Mouse (Mus musculus): ENCODE results near the gene Mib2.
"Not testable (repeated sequence)": the region's sequence is repeated elsewhere in the genome, so short reads cannot be mapped to it uniquely, and the experiment has no call there.

Mib2 gene

DNA sequence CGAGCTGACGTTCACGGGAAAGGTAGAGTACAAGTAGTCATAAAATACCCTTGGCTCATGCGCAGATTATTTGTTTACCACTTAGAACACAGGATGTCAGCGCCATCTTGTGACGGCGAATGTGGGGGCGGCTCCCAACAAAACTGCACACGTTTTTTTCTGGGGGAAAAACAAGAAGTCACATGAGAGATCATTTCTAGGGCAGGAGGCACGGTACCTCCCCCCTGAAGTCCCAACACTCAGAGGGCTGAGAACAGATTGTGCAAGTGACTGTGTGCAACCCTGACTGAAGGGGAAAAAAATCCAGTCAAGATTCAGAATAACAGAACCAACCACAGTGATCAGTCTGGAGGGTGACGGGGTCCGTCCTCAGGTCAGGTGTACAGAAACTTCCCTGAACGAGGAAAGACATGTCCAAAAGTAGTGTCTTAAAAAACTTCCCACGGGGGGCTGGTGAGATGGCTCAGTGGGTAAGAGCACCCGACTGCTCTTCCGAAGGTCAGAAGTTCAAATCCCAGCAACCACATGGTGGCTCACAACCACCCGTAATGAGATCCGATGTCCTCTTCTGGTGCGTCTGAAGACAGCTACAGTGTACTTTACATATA, 14.8 kb upstream of the Mib2 start:
- in situ Hi-C loops (cut with MboI; ENCODE audit: low pct_unique_long_range_greater_than_20kb in 1 of 2, low sequenced_read_pairs in 2 of 2, unreplicated experiment in 1 of 2): not testable (repeated sequence)

GRCm38 (mm10) chr4:155675991-155676390, 7.0 kb upstream of the Mib2 start:
- in situ Hi-C loops (cut with MboI; ENCODE audit: low pct_unique_long_range_greater_than_20kb in 1 of 2, low sequenced_read_pairs in 2 of 2, unreplicated experiment in 1 of 2): no loop called here

GRCm38 (mm10) chr4:155672082-155672481, 3.1 kb upstream of the Mib2 start:
- in situ Hi-C loops (cut with MboI; ENCODE audit: low pct_unique_long_range_greater_than_20kb in 1 of 2, low sequenced_read_pairs in 2 of 2, unreplicated experiment in 1 of 2): no loop called here

GRCm38 (mm10) chr4:155670236-155670635, 1.2 kb upstream of the Mib2 start:
- in situ Hi-C loops (cut with MboI; ENCODE audit: low pct_unique_long_range_greater_than_20kb in 1 of 2, low sequenced_read_pairs in 2 of 2, unreplicated experiment in 1 of 2): not testable (repeated sequence)

GRCm38 (mm10) chr4:155669598-155670075, 639 bp upstream of the Mib2 start:
- in situ Hi-C loops (cut with MboI; ENCODE audit: low pct_unique_long_range_greater_than_20kb in 1 of 2, low sequenced_read_pairs in 2 of 2, unreplicated experiment in 1 of 2): no loop called here

DNA sequence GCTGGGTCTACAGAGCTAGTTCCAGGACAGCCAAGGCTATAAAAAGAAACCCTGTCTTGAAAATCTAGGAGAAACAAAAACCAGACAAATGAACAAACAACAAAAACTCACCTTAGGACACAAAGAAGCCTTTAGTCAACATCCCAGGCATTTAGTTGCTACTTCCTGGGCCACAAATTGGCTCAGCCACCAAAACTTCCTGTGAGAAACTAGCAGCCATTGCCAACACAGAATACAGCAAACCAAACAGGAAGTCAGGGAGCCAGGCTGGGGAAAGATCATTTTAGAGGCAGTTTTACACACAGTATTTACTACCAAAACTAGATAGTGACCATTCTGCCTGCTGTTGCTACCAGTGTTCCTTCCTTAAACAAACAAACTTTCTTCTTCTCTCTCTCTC, 2.1 kb downstream of the Mib2 start:
- in situ Hi-C loops (cut with MboI; ENCODE audit: low pct_unique_long_range_greater_than_20kb in 1 of 2, low sequenced_read_pairs in 2 of 2, unreplicated experiment in 1 of 2): no loop called here

- in situ Hi-C loops (cut with MboI; ENCODE audit: low pct_unique_long_range_greater_than_20kb in 1 of 2, low sequenced_read_pairs in 2 of 2, unreplicated experiment in 1 of 2): no loop called here
Measured at GRCm38 (mm10) chr4:155660641-155661040, 8.4 kb downstream of the Mib2 start.

DNA sequence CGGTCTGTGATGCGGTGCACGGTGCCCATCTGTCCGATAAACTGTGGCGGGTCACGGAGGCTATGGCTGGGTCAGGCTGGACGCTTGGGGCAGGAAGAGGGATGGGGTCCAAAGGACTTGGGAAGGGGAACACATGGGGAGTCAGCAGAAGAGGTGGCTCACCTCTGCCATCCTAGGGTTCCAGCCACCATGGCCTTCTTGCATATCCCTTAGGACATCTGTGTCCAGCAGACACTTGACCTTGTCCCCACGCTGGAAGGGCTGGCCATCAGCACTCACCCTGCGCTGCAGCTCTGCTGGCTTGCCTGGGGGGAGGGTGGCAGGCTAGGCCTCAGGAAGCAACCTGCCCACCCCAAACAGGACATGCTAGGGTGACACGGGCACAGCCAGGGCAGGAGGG, 10.0 kb downstream of the Mib2 start:
- in situ Hi-C loops (cut with MboI; ENCODE audit: low pct_unique_long_range_greater_than_20kb in 1 of 2, low sequenced_read_pairs in 2 of 2, unreplicated experiment in 1 of 2): no loop called here

GRCm38 (mm10) chr4:155656214-155656751, 12.7 kb downstream of the Mib2 start:
- in situ Hi-C loops (cut with MboI; ENCODE audit: low pct_unique_long_range_greater_than_20kb in 1 of 2, low sequenced_read_pairs in 2 of 2, unreplicated experiment in 1 of 2): no loop called here

DNA sequence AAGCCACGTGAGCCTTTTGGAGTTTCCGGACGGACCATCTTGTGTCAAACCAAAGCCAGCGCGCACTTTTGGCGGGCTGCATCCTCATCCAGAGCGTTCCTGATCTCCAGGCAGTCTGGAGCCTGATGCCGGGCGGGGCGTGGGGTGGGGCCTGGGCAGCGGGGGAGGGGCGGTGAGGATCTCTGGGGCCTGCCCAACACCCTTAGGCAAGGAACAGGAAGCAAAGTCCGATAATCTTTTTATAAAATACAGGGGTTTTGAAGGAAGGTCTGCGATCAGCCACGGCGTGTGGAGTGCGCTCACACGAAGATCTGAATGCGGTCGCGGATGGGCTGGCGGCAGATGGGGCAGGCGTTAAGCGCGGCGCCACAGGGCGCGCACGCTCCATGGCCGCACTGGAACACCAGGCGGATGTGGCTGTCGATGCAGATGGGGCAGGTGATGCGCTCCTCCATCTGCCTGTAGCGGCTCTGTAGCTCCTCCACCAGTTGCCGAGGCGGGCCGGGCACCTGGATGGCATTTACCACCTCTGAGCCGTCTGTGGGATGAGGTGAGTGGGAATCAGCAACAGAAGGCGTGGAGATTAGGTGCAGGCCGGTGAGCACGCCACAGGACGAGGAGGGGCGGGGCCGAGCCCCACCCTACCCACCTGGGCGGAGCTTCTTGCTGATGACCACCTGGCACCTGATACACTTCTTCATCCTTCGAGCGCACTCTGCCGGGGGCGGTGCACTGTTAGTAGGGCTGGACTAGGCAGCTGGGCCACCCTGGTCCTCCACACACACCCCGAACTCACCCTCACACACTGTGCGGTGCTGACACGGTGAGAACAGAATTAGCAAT, 14.3 kb downstream of the Mib2 start:
- in situ Hi-C loops (cut with MboI; ENCODE audit: low pct_unique_long_range_greater_than_20kb in 1 of 2, low sequenced_read_pairs in 2 of 2, unreplicated experiment in 1 of 2): loop anchor here in 1 of 2 experiments (5.0 kb wide), 1 partner anchor 48 kb away; the partner anchor contains the start of gene Ssu72

- in situ Hi-C loops (cut with MboI; ENCODE audit: low pct_unique_long_range_greater_than_20kb in 1 of 2, low sequenced_read_pairs in 2 of 2, unreplicated experiment in 1 of 2): loop anchor here in 1 of 2 experiments (5.0 kb wide), 1 partner anchor 48 kb away; the partner anchor contains the start of gene Ssu72
Measured at GRCm38 (mm10) chr4:155654183-155654455, 14.9 kb downstream of the Mib2 start.

DNA sequence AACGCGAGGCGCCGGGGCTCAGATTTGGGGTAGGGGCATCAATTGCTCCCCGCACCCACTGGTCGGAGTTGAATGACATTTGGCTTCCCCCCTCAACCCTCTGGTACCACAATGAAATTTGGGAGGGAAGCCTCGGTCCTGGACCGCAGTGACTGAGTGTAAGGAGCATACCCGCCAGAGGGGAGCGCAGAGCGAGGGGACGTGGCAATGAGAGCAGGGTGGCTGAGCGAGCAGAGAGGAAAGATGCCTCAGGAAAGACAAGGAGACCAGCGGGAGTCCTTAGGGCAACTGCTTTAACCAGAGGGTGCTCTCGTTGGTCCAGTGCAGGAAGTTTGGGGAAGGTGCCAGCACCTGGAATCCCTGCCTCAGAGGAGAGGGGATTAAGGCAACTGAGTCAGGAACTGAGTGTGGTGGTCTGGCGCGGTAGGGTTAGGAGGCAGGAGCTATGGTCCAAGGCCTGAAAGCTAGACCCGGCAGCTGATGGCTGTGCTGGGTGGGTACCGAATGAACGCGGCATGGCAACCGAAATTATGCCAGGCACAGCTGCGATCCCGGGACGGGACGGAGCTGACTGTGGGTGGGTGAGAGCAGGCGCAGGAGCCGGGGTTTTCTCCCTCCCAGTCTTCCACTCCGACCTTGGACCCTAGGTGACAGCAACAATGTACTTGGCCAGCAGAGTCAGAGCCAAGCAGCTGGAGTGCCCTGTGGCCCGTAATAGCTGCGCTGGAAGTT, 15.4 kb downstream of the Mib2 start:
- in situ Hi-C loops (cut with MboI; ENCODE audit: low pct_unique_long_range_greater_than_20kb in 1 of 2, low sequenced_read_pairs in 2 of 2, unreplicated experiment in 1 of 2): loop anchor here in 1 of 2 experiments (5.0 kb wide), 1 partner anchor 49 kb away; the partner anchor contains the start of gene Ssu72

- in situ Hi-C loops (cut with MboI; ENCODE audit: low pct_unique_long_range_greater_than_20kb in 1 of 2, low sequenced_read_pairs in 2 of 2, unreplicated experiment in 1 of 2): loop anchor here in 1 of 2 experiments (5.0 kb wide), 1 partner anchor 49 kb away; the partner anchor contains the start of gene Ssu72
Measured at GRCm38 (mm10) chr4:155653086-155653450, 15.9 kb downstream of the Mib2 start, which contains the start of gene Mmp23. Gene Mmp23, minus strand, starts transcription at chr4:155653384.

GRCm38 (mm10) chr4:155652283-155653085, 16.5 kb downstream of the Mib2 start:
- in situ Hi-C loops (cut with MboI; ENCODE audit: low pct_unique_long_range_greater_than_20kb in 1 of 2, low sequenced_read_pairs in 2 of 2, unreplicated experiment in 1 of 2): loop anchor here in 1 of 2 experiments (5.0 kb wide), 1 partner anchor 50 kb away; the partner anchor contains the start of gene Ssu72

GRCm38 (mm10) chr4:155651553-155652269, 17.3 kb downstream of the Mib2 start:
- in situ Hi-C loops (cut with MboI; ENCODE audit: low pct_unique_long_range_greater_than_20kb in 1 of 2, low sequenced_read_pairs in 2 of 2, unreplicated experiment in 1 of 2): loop anchor here in 1 of 2 experiments (5.0 kb wide), 1 partner anchor 51 kb away; the partner anchor contains the start of gene Ssu72

DNA sequence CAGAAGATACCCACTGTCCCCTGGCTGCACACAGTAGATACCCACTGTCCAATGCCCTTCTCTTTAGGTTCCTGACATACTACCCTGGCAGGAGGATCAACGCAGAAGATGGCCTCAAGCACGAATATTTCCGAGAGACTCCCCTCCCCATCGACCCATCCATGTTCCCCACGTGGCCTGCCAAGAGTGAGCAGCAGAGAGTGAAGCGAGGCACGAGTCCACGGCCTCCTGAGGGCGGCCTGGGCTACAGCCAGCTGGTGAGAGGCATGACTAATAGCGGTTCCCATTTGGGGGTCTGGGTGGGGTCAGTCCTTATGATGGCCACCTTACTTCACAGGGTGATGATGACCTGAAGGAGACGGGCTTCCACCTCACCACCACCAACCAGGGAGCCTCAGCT, 19.6 kb downstream of the Mib2 start:
- in situ Hi-C loops (cut with MboI; ENCODE audit: low pct_unique_long_range_greater_than_20kb in 1 of 2, low sequenced_read_pairs in 2 of 2, unreplicated experiment in 1 of 2): no loop called here

GRCm38 (mm10) chr4:155645721-155646120, 23.3 kb downstream of the Mib2 start:
- in situ Hi-C loops (cut with MboI; ENCODE audit: low pct_unique_long_range_greater_than_20kb in 1 of 2, low sequenced_read_pairs in 2 of 2, unreplicated experiment in 1 of 2): no loop called here

Data from mouse embryonic stem cell (cell line).